Mouse (Mus musculus) spleen, embryonic (tissue): ENCODE results near the gene Insl6.

Experiments used
- CTCF ChIA-PET: fragments of 350-600 bp; sonication (Branson Sonifier 250); formaldehyde crosslinking; loops from one replicate; lab custom pipeline; 2022; lab: Charles Lee

Insl6 gene

DNA sequence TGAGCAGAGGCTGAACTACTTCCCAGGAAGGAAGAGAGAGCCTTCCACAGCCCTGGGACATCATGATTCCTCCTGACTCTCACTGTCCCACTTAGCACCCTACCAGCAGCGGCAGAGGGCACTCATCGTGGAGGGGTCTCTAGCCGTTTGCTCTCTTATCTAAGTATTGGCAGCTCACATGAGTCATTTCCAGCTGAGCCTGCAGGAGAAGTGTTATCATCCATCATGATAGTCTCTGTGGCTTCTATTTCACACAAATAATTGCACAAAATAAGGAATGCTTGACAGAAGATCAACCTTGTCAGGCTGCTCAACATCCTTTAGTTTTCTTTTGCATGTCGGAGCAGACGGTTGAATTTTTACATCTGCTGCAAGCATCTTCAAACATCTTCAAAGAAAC, 35.1 kb upstream of the Insl6 start:
- CTCF ChIA-PET = interaction anchor here (0.6 kb wide), 1 partner anchor 294 kb away, joined by 3 read pairs; no protein-coding TSS in a partner anchor

DNA sequence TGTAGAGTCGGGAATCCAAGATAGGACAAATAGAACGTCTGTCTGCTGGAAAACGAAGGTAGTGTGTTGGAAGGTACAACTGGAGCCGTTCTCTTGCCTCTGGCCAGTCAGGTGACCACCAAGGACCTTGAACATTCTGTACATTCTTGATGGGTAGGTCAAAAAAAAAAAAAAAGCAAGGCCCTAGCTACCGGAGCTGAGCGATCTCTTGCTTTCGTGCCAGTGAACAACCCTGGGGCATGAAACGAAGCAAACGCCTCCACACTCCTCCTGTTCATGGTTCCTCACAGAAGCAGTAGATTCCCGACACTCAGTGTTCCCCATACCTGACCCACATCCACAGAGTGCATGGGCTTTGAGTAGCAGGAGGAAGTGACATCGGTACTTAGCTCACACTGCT, 31.1 kb upstream of the Insl6 start:
- CTCF ChIA-PET = no interaction called here

DNA sequence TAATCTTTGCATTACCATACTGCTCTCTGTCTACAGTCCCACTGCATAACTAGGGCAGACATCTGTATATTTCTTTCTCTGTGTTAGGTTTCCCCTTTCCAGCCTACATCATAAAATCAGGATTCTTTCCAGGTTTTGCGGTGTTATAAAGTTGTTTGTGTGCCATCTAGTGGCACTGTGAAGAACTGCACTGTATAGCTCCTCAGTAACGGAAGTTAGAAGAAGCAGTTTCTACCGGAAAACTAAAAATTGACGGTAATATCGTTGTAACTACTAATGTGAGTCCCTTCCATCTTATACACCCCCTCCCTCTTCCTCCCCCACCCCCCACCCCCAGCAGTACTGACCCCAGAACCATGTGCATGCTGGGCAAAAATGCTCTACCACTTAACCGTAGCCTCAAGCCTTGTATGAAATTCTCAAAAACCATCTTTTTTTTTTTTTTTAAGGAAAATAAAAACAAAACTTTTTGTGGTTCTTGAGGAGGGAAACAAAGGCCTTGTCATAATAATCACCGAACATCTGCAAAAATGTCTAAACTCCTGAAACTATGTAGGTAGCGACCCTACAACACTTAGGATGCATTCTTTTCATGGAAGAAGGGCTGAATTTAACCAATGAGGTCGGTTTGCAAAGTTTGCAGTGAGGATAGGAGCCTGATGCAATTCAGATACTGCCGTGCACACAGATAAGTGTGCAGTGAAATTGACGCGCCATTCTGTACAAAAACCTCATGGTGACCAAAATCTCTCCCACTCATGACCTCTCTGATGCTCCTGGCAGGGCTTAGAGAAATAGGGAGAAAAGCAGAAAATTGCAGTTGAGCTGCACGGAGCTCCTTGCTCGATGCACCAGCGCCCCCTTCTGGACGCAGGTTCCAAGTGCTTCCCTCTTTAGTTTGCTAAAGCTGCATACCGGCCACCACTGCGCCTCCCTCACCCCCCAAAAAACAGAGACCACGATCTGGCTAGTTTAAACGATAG, 30.0 kb upstream of the Insl6 start:
- CTCF ChIA-PET = interaction anchor here (0.6 kb wide), 2 partner anchors 12 to 26 kb away, joined by 3 read pairs; partner anchors contain the start of genes Cd274 and Plgrkt

DNA sequence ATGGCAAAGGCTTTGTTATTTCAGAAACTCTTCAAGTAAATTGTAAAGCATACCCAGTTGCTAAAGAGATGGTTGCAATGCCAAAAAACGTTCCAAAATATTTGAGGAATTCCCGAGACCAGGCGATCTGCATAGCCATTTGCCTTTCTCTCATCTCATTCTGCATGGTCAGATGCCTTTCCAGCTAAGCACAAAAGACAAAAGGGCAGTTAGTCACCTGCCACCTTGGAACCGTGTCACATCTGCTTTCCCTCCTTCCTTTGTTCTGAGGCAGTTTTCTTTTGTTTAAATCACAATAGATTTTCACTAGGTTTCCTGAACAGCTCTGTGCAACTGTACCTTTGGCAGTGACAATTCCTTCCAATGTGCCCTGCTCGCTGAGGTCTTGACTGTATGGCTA, 25.8 kb upstream of the Insl6 start:
- CTCF ChIA-PET = no interaction called here

DNA sequence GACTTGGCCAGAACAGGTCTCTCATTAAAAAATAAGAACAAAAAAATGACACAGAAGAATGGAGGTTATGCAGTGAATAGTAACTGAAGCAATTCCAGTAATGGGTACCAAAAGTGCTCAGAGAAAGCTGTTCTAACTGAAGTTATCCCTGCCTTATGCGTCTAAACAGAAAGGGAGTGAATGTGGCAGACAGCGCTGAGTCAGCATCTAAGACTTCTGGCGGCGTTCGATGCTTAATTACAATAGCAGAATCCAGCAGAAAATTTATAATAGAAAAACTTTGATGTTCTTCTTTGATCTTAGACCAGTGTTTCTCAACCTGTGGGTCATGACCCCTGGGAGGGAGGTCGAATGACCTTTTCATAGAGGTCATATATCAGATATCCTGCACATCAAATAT, 20.5 kb upstream of the Insl6 start:
- CTCF ChIA-PET = interaction anchor here (0.5 kb wide), 1 partner anchor 23 kb away, joined by 3 read pairs; no protein-coding TSS in a partner anchor

DNA sequence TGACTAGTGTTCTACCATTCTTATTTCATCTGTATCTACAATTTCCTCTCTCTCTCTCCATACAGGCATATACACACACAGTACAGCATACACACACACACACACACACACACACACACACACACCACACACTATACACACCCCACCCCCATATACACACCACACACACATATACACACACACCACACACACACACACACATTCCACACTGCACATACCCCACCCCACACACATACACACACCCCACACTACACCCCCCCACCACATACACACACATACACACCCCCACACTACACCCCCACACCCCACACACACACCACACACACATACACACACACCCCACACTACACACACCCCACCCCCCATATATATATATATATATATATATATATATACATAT, 19.7 kb upstream of the Insl6 start:
- CTCF ChIA-PET = no interaction called here

DNA sequence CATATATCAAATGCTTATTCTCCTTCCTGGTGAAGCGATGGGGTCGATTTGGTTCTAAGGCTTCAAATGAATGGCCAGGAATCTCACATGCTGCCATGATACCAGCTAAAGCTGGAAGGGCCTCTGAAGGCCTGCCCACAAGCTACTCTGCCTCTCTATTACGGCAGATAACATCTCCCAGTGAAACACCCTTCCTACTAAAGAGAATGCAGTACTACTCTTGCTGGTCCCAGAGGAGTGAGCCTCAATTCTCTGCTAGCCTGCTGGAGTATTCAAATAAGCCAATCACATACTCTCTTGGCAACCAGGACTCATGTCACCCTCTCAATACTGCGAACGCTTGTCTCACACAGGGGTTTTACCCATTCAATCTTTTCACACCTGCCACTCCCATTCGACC, 17.1 kb upstream of the Insl6 start:
- CTCF ChIA-PET = no interaction called here

DNA sequence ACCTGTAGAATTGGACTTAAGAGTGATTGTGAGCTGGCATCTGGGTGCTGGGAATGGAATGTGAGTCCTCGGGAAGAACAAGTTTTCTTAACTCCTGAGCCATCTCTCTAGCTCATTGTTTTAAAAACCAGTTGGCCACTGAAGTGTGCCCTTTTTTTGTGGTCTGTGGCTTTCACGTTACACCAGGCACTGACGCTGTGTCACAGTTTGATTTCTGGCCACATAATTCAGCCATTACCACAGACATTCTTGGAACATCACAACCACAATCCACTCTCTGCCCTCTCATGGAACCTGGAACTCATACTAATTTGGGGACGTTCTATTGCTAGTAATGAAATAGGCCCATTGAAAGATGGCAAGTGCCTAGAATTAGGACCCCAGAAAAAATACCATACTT, 15.9 kb upstream of the Insl6 start:
- CTCF ChIA-PET = no interaction called here

DNA sequence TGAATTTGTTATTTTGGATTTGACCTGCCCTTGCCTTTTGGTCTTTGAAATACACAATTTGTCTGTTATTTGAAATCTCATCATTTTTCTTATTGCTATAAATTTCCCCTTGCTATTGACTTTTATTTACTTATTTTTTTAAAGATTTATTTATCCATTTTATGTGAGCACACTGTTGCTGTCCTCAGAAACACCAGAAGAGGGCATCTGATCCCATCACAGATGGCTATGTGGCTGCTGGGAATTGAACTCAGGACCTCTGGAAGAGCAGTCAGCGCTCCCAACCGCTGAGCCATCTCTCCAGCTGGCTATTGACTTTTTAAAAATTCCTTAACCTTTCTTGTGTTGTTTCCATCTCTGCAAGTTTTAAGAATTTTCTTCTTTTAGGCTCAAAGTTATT, 11.5 kb upstream of the Insl6 start:
- CTCF ChIA-PET = no interaction called here

DNA sequence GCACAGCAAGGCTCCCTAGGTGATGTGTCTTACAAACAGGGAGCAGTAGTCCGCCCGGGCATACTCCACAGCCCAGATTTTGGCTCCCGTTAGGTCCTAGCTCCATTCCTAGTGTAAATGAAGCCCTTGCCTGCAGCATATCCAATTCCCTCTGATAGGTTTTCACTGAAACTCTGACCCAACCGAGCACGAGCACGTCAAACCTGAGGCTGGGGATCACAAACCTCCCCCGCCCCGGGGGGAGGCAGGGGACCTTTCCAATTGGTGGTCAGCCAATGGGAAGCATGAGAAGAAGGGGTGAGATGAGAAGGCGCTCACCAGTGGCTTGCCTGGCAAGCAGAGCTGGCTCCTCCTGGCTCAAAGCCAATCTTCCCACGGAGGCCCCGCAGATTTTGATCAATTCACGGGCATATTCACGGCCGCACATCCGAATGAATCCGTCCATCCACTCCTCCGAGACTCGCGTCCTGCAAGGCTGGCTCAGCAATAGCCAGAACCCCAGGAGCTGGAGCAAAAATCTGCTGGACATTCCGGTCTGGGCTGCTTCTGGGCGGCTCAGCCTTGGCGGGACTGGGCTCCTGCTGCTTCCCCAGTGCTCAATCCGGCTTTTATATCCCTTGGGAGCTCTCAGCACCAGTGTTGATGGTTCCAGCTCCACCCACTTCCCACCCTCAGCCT, 9.1 kb upstream of the Insl6 start, which contains the start of gene Rln1:
Gene Rln1 (minus strand): TSS at position 603 of the 678 bp plus-strand sequence.
- CTCF ChIA-PET = interaction anchor here (0.6 kb wide), 1 partner anchor 13 kb away, joined by 3 read pairs; no protein-coding TSS in a partner anchor

DNA sequence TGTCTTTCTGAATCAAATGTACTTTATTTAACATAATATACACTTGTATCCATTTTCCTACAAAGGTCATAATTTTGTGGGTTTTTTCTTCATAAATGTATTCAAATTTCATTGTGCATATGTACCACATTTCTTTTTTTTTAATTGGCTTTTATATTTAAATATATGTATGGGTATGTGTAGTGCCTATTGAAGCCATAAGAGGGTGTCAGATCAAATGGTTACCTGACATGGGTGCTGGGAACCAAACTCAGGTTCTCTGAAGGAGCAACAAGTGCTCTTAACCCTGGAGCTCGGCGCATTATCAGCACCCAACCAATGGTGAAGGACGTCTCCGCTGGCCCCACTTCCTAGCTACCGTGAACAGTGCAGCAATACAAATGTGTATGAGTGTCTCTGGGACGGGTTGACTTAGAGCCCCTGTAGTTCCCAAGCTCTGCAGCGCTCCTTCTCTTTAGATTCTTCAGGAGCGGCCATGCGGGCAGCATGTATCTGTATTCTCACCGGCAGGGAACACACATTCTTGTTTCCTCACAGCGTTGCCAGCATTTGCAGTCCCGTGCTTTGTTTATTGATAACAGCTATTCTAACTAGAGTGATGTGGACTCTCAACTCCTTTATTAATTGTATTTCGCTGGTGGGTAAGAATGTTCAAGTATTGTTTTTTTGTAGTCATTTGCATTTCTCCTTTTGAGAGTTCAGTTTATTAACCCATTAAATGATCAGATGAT, 1.8 kb upstream of the Insl6 start:
- CTCF ChIA-PET = no interaction called here

DNA sequence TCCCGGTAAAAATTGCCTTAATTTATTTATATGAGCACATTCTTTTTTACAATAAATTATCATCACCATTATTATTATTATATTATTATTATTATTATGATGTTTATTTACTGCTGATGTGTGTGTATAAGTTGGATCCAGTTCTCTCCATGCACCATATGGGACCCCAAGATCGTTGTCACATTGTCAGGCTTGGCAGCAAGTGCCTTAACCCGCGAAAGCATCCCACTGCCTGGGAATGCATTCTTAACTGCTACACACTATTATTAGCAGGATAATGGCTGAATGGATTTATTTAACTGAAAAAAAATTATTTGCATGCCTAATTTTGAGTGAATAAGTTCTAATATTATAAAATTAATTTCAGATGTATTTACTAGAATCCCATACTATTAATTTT, 1.2 kb upstream of the Insl6 start:
- CTCF ChIA-PET = no interaction called here

DNA sequence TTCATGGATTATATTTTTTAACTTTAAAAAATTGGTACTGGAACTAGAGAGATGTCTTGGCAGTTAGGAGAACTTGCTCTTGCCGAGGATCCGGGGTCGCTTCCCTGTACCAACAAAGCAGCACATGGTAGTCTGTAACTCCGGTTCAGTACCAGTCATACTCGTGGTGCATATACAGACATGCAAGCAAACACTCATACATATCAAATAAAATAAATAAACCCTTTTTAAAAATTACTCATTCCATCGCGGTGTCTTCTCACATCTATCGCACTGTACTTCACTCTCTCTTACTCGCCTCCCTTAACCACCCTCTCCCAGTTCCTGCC, 660 bp upstream of the Insl6 start:
- CTCF ChIA-PET = no interaction called here

DNA sequence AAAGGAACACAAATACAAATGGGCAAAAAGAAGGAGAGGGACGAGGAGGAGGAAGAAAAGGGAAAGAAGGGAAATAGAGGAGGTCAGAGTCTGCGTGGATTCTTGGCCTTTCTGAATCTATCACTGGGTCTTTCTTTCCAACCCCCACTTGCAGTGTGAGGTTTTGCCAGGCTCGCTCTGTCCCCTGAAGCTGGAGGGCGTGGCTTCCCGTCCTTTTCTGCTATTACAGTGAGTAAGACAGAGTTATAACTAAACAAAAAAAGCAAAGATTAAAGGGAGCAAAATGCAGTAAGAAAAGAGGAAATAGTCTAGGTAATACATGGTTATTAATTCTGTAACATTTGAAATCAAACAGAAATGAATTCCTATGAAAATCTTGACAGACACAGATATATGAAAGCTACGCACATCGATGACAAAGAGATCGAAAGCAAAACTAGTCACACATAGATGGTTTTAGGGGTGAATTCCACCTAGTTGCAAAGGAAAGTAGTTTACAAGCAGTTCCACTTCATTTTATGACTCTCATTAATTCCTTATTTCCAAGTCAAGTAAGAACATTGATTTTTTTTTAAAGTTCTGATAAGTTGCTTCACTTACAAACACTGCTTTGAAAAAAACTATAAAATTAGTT, 1.6 kb downstream of the Insl6 start:
- CTCF ChIA-PET = interaction anchor here (0.8 to 1.3 kb wide), 2 partner anchors 60 to 173 kb away, joined by 5 to 8 read pairs; no protein-coding TSS in a partner anchor

DNA sequence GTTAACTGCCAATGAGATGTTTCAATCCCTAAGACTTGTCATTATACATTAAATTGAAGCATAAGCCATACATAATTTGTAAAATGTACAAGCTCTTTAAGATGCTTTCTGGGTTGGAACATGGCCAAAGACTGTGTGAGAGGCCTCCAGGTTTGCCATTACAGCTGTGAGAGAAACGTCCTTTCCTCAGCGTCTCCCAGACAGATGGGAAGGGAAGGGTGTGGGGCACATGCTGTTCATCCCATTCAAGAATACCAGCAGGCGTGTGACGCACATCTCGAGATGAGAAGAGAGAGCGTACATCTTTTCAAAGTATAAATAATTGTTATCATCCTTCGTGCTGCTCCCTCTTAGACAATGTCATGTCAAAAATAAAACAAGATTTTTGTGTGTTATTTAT, 12.5 kb downstream of the Insl6 start:
- CTCF ChIA-PET = no interaction called here

DNA sequence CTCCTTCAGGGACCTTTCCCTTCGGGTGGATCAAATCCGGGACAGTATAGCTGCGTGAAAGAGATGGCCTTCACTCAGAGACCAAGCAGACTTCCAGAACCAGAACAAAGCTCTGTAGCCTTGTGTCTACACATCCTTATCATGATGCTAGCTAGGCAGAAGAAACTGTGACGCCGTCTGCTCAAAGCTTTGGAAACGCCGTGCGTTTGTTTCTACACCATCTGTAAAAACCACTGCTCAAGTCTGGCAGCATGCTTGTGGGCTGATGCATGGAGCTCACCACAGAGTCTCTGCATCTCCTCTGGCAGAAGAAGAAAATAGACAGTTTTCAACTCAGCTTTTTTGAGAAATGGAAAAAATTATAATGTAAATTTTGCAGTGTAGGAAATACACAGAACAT, 13.4 kb downstream of the Insl6 start:
- CTCF ChIA-PET = no interaction called here

DNA sequence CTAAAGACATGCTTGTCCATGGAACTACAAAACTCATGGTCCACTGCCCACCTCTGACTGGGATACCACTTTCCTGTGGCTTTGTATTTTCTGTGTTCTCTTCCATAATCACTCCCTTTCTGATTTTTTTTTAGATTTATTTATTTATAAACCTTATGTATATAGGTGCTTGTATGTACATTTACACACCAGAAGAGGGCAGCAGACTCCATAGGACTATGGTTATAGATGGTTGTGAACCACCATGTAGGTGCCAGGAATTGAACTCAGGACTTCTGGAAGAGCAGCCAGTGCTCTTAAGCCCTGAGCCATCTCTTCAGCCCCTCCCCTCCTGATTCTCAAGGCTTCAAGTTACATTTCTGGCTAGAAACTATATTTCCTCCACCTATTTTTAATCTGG, 16.3 kb downstream of the Insl6 start:
- CTCF ChIA-PET = no interaction called here

DNA sequence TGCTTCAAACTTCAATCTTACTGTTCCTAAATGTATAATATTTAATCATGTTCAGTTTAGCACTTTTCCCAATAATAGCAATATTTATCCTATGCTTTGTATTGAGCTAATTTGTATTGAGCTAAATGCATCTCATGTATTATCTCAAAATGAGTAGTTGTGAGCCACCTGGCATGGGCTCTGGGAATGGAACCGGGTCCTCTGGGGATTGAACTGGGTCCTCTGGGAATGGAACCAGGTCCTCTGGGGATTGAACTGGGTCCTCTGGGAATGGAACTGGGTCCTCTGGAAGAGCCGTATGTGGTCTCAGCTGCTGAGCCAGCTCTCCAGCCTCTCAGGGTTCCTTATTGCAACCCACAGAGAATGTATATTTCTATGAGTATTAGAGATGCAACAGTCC, 23.0 kb downstream of the Insl6 start:
- CTCF ChIA-PET = interaction anchor here (0.5 kb wide), 1 partner anchor 44 kb away, joined by 3 read pairs; no protein-coding TSS in a partner anchor

DNA sequence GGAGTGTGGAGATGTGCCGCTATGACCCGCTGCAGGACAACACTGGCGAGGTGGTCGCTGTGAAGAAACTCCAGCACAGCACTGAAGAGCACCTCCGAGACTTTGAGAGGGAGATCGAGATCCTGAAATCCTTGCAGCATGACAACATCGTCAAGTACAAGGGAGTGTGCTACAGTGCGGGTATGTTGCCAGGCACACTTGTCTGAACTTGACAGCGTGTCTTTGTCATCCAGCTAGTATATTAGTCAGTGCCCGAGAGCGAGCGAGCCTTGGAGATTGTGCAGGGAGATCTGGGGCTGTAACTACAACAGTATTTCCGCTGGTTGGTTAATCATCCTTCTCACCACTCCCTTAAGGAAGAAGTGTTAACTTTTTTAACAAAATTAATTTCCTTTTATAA, 24.2 kb downstream of the Insl6 start:
- CTCF ChIA-PET = interaction anchor here (0.5 kb wide), 1 partner anchor 60 kb away, joined by 4 read pairs; no protein-coding TSS in a partner anchor

DNA sequence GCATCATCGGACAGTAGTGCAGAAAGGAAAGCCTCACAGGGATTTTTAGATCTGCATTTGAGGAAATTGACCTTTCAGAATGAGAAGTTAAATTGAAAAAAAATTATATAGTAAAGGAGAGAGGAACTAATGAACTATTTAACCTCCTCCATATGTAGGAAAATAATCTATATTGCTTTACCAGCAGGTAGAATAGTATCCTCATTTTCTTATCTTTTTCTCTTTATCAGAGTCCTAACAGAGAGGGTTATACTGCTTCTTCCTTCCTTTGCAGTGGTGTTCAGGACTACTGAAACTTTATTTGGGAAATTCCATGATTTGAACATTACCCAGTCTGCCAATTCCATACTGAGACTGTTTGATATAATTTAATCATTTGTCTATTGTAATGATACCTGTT, 27.8 kb downstream of the Insl6 start:
- CTCF ChIA-PET = no interaction called here

DNA sequence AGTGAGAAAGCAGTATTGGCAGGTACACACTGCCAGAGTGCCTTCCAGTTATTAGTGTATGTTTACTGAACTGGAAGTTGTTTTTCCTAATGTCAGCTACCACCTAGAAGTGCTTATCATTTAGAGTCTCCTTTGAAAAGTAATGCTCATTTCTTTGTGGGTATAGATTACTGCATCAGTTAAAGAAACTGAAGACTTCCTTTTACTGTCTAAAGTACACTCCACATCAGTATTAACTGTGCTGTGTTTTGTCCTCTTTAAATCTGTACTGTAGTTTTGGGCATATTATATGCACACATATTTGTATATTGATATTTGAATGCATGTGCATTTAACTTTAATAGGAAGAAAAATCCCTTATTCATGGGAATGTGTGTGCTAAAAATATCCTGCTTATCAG, 29.0 kb downstream of the Insl6 start:
- CTCF ChIA-PET = no interaction called here
